Mouse (Mus musculus) small intestine, adult 2 months (tissue): ENCODE results near the gene Pms2. TPM values are rescaled to one million over a fixed set of nuclear protein-coding genes. Genes with fewer than 3 reads are reported as not detected.
A peak's percentile ranks its signal among the peaks of the same experiment; 100 is the strongest.

ENCODE experiments used
- H3K27ac ChIP-seq: fragments of 200-500 bp; 2 replicates; pipeline ENCODE4 v1.5.1; 2012; ENCODE audit warnings: low read depth, low read length, control low read depth, inconsistent platforms; ENCODE audit not compliant: insufficient read depth
- H3K27me3 ChIP-seq: fragments of 200-500 bp; 2 replicates; pipeline ENCODE4 v1.6.1; 2012; ENCODE audit warnings: mild to moderate bottlenecking, moderate library complexity, low read length, inconsistent platforms; ENCODE audit not compliant: control insufficient read depth, insufficient read depth
- H3K36me3 ChIP-seq: fragments of 200-500 bp; 2 replicates; pipeline ENCODE4 v1.6.1; 2012; ENCODE audit warnings: mild to moderate bottlenecking, low read length, control low read depth, inconsistent platforms; ENCODE audit not compliant: control insufficient read depth, insufficient read depth
- H3K4me1 ChIP-seq: fragments of 200-500 bp; 2 replicates; pipeline ENCODE4 v1.6.1; 2012; ENCODE audit warnings: low read length, inconsistent platforms, mixed read lengths; ENCODE audit not compliant: control insufficient read depth, insufficient read depth, insufficient read length
- H3K4me3 ChIP-seq: fragments of 200-500 bp; 2 replicates; pipeline ENCODE4 v1.5.1; 2012; ENCODE audit warnings: low read depth, mild to moderate bottlenecking, control low read depth, inconsistent platforms, low read length, moderate library complexity
- CTCF ChIP-seq: fragments of 200-500 bp; IDR thresholded peaks from 2 replicates; pipeline ENCODE4 v1.5.1; 2012; ENCODE audit warnings: low read depth, mild to moderate bottlenecking, control low read depth, inconsistent platforms, low read length, moderate library complexity, mixed read lengths; ENCODE audit not compliant: insufficient replicate concordance, insufficient read length; ENCODE audit errors: extremely low read depth
- POLR2A ChIP-seq: fragments of 200-500 bp; IDR thresholded peaks from 2 replicates; pipeline ENCODE4 v1.6.1; 2012; ENCODE audit warnings: low read depth, mild to moderate bottlenecking, control low read depth, inconsistent platforms, low read length, moderate library complexity
- WGBS: fragments of 180-500 bp; shearing (Covaris S2); methylation state at CpG from one replicate; pipeline ENCODE4 v1.1.7; 2018; 5-methylcytosine and 5-hydroxymethylcytosine counted together
- polyA plus RNA-seq: library from polyadenylated mRNA; depleted of rRNA; stranded (reverse); fragments of >200 nt; gene quantifications from 2 replicates; pipeline ENCODE4 v1.2.3, GENCODE M21; 2012

Gene Pms2
- polyA plus RNA-seq, 1 experiment = 0.84 TPM

DNA sequence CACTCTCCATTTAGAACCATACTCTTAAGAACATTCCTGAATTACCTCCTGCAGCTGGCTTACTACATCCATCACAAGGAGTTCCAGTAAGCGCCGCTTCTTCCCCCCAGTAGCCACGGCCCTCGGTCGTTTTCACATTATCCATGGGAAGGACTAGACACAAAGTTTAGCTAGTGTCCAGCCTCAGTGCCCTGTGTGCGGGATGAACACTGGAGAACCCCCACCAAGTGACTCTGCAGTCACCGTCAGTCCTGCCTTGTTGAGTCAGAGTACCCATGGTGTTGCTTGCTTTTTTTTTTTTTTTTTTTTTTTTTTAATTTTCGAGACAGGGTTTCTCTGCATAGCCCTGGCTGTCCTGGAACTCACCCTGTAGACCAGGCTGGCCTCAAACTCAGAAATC is 51.4 kb downstream of the Pms2 start:
- TF ChIP-seq CTCF (no peak), POLR2A (no peak)

DNA sequence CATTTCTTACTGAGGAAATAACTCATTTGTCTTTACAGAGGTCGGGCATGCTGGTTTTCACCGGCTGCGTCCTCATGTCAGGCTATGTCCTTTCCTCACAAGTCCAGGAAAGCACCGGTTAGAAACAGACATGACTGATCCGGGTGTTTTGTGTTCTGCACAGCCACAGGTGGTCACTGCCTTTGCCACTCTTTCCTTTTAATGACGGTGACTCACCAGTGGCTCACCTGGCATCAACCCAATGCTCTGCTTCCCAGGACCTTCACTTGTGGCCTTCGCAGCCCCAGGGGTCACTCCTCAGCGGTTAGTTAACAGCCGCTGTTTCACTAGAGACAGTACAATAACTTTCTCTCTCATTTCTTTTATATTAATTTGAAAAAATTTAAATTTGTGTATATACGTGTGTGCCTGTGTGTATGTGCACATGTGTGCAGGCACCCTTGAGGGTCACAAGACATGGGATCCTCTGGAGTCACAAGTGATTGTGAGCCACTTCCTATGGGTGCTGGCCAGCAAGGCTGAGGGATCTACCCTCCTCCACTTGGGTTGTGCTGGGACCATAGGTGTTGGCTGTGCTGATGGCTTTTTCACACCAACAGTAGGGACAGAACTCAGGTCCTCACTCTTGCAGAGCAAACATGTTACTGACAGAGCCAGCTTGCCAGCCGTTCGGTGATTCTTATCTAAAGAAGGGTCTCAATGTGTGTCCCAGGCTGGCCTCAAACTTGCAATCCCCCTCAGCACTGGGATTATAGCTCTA is 56.0 kb downstream of the Pms2 start:
- H3K27me3 ChIP-seq = no peaks in the 10 kb centered on the region
- no peak for TF ChIP-seq CTCF
- TF ChIP-seq POLR2A = no peak
- no peaks in the 10 kb centered on the region for H3K4me1 ChIP-seq
- no peak overlapping the region for H3K4me3 ChIP-seq
- H3K36me3 ChIP-seq = no peaks in the 10 kb centered on the region
- WGBS = 76% methylated on average over 12 of the region's 12 CpGs
- no peak overlapping the region for H3K27ac ChIP-seq

More for the DNA sequence above, 51.4 kb downstream of the Pms2 start:
- WGBS = 85% methylated on average over 8 of the region's 8 CpGs
- Histone ChIP-seq H3K36me3 (no peaks in the 10 kb centered on the region), H3K4me3 (no peak overlapping the region), H3K27ac (no peak overlapping the region), H3K27me3 (no peaks in the 10 kb centered on the region), H3K4me1 (no peaks in the 10 kb centered on the region)

- Histone ChIP-seq H3K27ac (no peak overlapping the region), H3K4me3 (no peak overlapping the region), H3K36me3 (no peaks in the 10 kb centered on the region), H3K4me1 (no peaks in the 10 kb centered on the region), H3K27me3 (no peaks in the 10 kb centered on the region)
- no peak for TF ChIP-seq POLR2A
- TF ChIP-seq CTCF = no peak
- WGBS = 82% methylated on average over 12 of the region's 12 CpGs
Measured at GRCm38 (mm10) chr5:143966671-143967070, 56.9 kb downstream of the Pms2 start.

- Histone ChIP-seq H3K4me3 (no peak overlapping the region), H3K36me3 (no peaks in the 10 kb centered on the region), H3K4me1 (no peaks in the 10 kb centered on the region; the same call in 1 of the 2 replicates), H3K27me3 (no peaks in the 10 kb centered on the region), H3K27ac (no peak overlapping the region)
- TF ChIP-seq POLR2A = no peak
- TF ChIP-seq CTCF = no peak
- 57% methylated on average over 3 of the region's 3 CpGs for WGBS
Measured at GRCm38 (mm10) chr5:143972628-143973027, 62.9 kb downstream of the Pms2 start.

DNA sequence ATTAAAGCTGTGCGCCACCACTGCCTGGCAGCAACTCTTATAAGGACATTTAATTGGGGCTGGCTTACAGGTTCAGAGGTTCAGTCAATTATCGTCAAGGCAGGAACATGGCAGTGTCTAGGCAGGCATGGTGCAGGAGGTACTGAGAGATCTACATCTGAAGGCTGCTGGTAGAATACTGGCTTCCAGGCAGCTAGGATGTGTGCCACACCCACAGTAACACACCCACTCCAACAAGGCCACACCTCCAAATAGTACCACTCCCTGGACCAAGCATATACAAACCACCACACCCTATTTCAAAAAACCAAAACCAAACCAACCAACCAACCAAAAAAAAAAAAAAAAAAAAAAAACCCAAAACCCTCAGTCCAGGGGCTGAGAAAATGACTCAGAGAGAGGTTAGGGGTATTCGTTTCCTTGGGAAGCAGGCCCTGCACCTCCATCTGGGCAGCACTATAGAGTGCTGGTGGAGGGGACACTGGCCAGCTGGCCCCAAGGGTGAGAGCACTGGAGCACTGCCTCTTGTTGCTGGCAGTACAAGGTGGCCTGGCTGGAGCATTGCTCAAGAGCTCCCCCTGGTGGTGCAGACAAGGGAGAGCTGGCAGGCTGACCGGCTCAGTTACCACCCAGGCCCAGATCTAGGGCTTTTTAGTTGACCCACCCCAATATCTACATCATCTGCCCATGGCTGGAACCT is 65.3 kb downstream of the Pms2 start:
- H3K4me3 ChIP-seq = no peak overlapping the region
- no peak overlapping the region for H3K27ac ChIP-seq
- TF ChIP-seq POLR2A (no peak), CTCF (peak; percentile 95)
- H3K36me3 ChIP-seq = no peaks in the 10 kb centered on the region
- peaks cover 2% of the 10 kb centered on the region for H3K4me1 ChIP-seq
- H3K27me3 ChIP-seq = no peaks in the 10 kb centered on the region
- 44% methylated on average over 4 of the region's 4 CpGs for WGBS

GRCm38 (mm10) chr5:143975631-143975933 is 65.8 kb downstream of the Pms2 start:
- no peaks in the 10 kb centered on the region for H3K27me3 ChIP-seq
- H3K4me1 ChIP-seq = peaks cover 3% of the 10 kb centered on the region
- WGBS = 27% methylated on average over 2 of the region's 2 CpGs
- H3K4me3 ChIP-seq = no peak overlapping the region
- no peak overlapping the region for H3K27ac ChIP-seq
- no peaks in the 10 kb centered on the region for H3K36me3 ChIP-seq
- TF ChIP-seq CTCF (no peak), POLR2A (no peak)

DNA sequence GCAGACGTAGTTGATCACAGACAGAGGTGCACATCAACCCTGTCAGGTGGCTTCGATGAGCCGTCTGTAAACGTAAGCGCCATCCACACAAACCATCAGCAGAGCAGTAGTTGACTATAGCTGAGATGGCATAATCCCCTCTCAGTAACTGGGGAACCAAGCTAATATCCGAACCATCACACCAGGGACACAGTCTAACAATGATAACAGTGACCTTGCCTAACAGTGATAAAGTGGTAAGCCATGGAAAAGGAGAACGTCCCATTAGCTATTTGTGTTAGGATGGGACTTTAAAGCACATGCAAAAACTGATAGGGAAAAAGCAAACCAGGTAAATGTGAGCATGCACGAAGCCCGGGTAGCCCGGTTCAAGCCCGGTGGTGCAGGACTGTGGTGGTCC is 66.5 kb downstream of the Pms2 start:
- Histone ChIP-seq H3K27ac (no peak overlapping the region), H3K36me3 (no peaks in the 10 kb centered on the region), H3K4me1 (peaks cover 6% of the 10 kb centered on the region), H3K4me3 (no peak overlapping the region), H3K27me3 (no peaks in the 10 kb centered on the region)
- TF ChIP-seq CTCF (no peak), POLR2A (no peak)
- 84% methylated on average over 11 of the region's 11 CpGs for WGBS
